Mouse (Mus musculus) testis, postnatal 14 days (tissue): ENCODE results near the gene Ikzf1.

Experiments used
- DNase-seq: peaks from one replicate; pipeline ENCODE4 v3.0.0; 2021; ENCODE audit warnings: low spot score

The Ikzf1 gene

GRCm38 (mm10) chr11:11766736-11767135 lies 81.9 kb downstream of the Ikzf1 start:
- no peak for DNase-seq

- no peak for DNase-seq
Observed at GRCm38 (mm10) chr11:11768057-11768456, 83.3 kb downstream of the Ikzf1 start.

- no peak for DNase-seq
Observed at GRCm38 (mm10) chr11:11769281-11769680, 84.5 kb downstream of the Ikzf1 start.

- DNase-seq: no peak
Observed at GRCm38 (mm10) chr11:11770691-11771090, 85.9 kb downstream of the Ikzf1 start.

- no peak for DNase-seq
Observed at GRCm38 (mm10) chr11:11772196-11772595, 87.4 kb downstream of the Ikzf1 start.

GRCm38 (mm10) chr11:11774384-11774783 lies 89.6 kb downstream of the Ikzf1 start:
- DNase-seq: no peak

- no peak for DNase-seq
Observed at GRCm38 (mm10) chr11:11774893-11775292, 90.1 kb downstream of the Ikzf1 start.

GRCm38 (mm10) chr11:11776071-11776821 lies 91.4 kb downstream of the Ikzf1 start:
- no peak for DNase-seq

GRCm38 (mm10) chr11:11776822-11777174 lies 92.0 kb downstream of the Ikzf1 start:
- no peak for DNase-seq

GRCm38 (mm10) chr11:11777246-11777645 lies 92.4 kb downstream of the Ikzf1 start:
- no peak for DNase-seq

GRCm38 (mm10) chr11:11777796-11778195 lies 93.0 kb downstream of the Ikzf1 start:
- DNase-seq: no peak

GRCm38 (mm10) chr11:11778345-11778744 lies 93.5 kb downstream of the Ikzf1 start:
- DNase-seq: no peak

GRCm38 (mm10) chr11:11781728-11782127 lies 96.9 kb downstream of the Ikzf1 start:
- DNase-seq: no peak

- DNase-seq: no peak
Observed at GRCm38 (mm10) chr11:11785457-11785856, 100.7 kb downstream of the Ikzf1 start.

GRCm38 (mm10) chr11:11788521-11788974 lies 103.7 kb downstream of the Ikzf1 start:
- peak; percentile 72 for DNase-seq

GRCm38 (mm10) chr11:11794626-11795025 lies 109.8 kb downstream of the Ikzf1 start:
- no peak for DNase-seq

- DNase-seq: no peak
Observed at GRCm38 (mm10) chr11:11798690-11799089, 113.9 kb downstream of the Ikzf1 start.

- DNase-seq: no peak
Observed at GRCm38 (mm10) chr11:11800304-11800703, 115.5 kb downstream of the Ikzf1 start.

- no peak for DNase-seq
Observed at GRCm38 (mm10) chr11:11801067-11801466, 116.3 kb downstream of the Ikzf1 start.

GRCm38 (mm10) chr11:11804421-11804820 lies 119.6 kb downstream of the Ikzf1 start:
- no peak for DNase-seq

GRCm38 (mm10) chr11:11805951-11806350 lies 121.1 kb downstream of the Ikzf1 start:
- DNase-seq: no peak

GRCm38 (mm10) chr11:11808035-11808819 lies 123.4 kb downstream of the Ikzf1 start:
- DNase-seq: no peak

GRCm38 (mm10) chr11:11808820-11809403 lies 124.1 kb downstream of the Ikzf1 start, which contains the start of gene Fignl1:
Gene Fignl1, minus strand, starts transcription at chr11:11808962.
- peak; percentile 96 for DNase-seq
